Mouse (Mus musculus) urinary bladder, postnatal 10 days (tissue): Measurements from ENCODE around the gene Pfdn6.
"Not testable (repeated sequence)": the region's sequence is repeated elsewhere in the genome, so short reads cannot be mapped to it uniquely, and the experiment has no call there.

Source experiments
- DNase-seq: peaks from one replicate; pipeline ENCODE4 v3.0.0; 2022; ENCODE audit warnings: low spot score

The Pfdn6 gene

DNA sequence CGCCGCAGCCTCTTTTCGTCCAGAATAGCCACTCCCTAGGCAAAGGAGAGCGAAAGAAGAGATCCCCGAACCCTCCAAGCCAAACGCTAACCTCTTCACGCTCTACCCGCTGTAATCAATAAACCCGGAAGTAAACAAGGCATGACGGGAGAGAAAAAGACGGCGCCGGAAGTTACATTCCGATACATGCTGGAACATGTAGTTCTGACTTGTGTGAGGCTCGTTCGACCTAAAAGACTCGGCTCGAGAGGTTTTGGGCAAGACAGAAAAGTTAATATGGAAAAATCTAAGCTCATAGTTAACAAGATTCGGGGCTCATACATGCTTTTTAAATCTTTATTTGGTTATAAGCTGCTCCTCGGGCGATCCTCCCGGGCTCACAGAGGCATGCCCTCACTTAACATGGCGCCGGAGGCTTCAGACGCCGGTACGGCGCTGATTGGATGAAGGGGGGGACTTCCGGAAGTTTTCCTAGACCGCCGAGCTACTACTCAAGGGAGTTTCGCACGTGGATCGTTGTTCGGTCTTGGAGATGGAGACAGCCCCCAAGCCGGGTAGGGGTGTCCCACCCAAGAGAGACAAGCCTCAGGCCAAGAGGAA is at the start of gene Pfdn6, which contains the start of gene Wdr46:
Gene Pfdn6, minus strand, starts transcription at position 138 of the 600 bp plus-strand sequence.
Gene Wdr46, plus strand, starts transcription at position 455 of the 600 bp plus-strand sequence.
- DNase-seq, result no peak

GRCm38 (mm10) chr17:33982136-33982535 is 42.0 kb upstream of the Pfdn6 start:
- not testable (repeated sequence) for DNase-seq

DNA sequence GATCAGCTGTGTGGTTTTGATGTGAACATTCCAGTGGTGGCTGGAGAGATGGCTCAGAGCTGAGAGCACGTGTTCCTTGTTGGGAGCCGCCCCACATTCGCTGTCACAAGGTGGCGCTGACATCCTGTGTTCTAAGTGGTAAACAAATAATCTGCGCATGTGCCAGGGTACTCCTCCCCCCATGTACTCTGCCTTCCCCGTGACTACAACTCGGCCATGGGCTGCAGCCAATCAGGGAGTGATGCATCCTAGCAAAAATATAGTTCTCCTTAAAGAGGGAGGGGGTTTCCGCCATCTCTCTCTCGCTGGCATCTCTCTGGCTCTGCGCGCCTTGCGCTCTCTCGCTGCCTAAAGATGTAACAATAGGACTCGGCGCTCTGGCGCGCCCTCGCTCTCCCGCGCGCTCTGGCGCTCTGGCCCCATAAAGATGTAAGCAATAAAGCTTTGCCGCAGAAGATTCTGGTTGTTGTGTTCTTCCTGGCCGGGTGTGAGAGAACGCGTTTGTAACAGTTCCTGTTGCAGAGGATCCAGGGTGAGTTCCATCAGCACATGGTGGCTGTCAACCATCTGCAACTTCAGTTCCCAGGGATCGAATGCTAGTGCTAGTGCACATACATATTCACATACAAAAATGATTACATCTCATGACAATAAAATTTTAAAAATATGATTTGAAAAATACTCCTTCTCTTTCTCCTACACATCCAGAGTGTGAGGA is 41.2 kb upstream of the Pfdn6 start:
- DNase-seq, result peak; percentile 47

DNA sequence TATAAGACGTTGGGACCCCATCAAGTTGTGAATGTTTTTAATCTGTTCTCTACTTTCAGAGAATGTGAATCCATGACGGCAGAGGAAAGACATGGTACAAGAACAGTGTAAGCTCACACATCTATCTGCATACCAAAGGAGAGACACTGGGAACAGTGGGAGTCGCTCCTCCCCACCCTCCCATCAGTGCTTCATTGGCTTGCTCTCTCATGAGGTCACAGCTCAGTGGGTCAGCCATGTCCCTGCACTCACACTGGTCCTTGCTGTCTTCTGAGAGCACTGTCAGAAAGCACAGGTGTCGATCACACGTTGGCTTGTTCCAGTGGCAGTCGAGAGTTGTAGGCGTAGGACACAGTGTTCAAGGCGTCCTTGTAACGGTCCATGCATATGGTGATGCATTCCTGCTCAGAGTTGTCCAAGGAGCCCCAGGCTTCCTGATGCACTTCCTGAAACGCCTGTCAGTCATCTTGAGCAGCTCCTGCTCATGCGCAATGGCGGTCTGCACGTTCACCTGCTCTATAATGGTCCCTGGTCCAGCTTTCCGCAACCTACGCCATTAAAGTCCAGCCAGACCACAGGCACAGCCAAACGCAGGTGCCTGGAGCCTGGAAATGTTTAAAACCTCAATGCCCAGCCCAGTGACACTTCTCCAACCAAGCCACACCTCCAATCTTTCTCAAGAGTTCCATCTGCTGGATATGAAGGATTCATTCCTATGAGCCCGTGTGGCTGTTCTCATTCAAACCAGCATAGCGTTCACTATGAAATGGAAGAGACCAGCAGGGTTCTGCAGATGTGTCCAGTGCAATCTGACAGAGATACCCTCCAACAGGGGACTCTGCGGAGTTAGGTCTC is 40.3 kb upstream of the Pfdn6 start:
- DNase-seq, result no peak

DNA sequence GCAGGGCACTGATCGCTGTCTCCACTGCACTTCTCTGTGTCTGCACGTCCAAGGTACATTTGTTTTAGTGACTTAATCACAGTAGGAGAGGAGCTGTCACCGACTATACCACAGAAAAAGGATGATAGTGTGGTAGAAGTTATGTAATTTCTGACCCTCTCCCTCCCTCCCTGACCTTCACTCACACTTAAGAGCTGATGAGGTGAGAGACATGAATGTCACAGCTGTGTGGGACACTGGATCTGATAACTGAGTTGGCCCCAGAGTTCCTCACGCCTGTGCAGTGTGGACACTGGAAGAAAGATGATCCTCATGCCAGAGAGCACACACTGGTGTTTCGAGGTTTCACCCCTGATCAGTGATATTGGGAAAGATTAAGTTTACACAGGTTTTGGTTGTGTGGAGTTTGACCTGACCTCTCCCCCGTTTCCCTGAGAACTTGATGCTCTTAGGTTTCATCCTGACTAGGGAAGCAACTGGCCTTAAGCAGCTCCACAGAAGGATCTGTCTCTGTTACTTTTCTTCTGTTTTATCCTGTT is 39.4 kb upstream of the Pfdn6 start:
- no peak for DNase-seq

- no peak for DNase-seq
Observed at GRCm38 (mm10) chr17:33978631-33979031, 38.5 kb upstream of the Pfdn6 start.

DNA sequence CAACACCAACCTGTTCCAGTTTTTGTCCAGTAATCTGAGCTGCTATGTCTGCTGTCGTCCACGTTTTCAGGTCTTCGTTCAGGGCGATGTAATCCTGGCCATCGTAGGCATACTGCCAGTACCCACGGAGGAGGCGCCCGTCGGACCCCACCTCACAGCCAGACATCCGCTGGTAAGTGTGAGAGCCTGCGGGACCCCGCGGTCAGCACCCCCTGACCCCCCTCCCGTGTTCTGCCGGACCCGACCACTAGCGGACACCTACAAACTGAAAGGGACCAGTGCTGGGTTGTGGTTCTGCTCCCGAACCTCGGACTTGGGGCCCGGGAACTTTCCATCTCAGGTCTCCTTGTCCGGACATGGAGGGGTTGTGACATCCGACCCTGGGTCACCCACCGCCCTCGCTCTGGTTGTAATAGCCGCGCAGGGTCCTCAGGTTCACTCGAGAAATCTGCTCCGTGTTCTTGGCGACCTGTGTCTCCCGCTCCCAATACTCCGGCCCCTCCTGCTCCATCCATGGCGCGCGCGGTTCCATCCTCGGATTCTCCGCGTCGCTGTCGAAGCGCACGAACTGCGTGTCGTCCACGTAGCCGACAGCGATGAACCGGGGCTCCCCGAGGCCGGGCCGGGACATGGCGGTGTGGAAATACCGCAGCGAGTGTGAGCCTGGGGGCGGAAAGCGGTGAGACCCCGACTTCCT is 37.9 kb upstream of the Pfdn6 start:
- no peak for DNase-seq

GRCm38 (mm10) chr17:33973572-33973971 is 33.4 kb upstream of the Pfdn6 start:
- DNase-seq, result no peak

DNA sequence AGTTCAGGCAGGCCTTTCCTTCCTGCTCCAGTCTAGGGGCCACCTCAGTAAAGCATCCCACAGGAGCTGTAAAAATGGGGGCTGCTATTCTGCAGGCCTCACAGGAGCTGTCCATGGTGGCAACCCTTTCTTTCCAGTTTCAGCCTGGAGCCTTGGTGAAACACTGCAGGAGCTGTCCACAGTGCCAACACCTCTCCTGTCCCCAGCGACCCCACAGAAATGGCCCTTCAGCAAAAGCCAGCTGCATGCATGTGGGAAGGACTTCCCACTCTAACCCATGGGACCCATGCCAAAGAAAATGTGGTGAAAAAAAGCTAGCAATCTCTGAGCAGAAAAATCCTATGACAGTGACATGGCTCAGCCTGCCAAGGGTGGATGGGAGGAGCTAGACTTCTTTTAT is 32.5 kb upstream of the Pfdn6 start:
- no peak for DNase-seq

GRCm38 (mm10) chr17:33969394-33969793 is 29.3 kb upstream of the Pfdn6 start:
- no peak for DNase-seq

DNA sequence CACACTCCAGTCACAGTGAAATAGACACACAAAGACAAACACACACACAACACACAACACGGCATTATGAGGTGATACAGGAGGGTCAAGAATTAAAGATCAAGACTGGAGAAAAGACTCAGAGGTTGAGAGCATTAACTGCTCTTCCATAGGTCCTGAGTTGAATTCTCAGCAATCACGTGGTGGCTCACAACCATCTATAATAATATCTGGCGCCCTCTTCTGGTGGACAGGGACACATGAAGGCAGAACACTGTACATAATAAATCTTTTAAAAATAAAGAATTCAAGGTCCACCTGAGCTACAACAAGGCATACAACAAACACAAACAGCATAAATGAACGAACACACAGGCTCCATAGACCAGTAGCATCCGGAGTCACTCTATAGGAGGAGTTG is 28.8 kb upstream of the Pfdn6 start:
- no peak for DNase-seq

DNA sequence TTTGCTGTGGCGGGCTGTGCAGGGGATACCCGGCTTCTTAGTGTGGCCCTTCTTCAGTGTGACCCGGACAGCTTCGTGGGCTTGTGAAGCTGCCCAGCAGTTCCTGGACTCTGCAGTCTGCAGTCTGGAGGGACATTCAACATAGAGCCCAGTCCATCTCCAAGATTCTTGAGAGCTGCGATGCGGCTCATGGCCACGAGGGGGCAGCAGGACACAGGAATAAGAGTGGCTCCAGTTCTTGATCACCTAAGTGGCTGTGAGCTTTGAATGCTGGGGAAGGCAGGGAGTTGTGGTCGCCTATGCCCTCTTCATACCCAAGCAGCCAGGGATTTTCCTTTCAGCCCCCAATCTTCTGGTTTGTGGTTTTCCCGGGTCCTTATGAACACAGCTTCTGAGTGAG is 28.3 kb upstream of the Pfdn6 start:
- no peak for DNase-seq

DNA sequence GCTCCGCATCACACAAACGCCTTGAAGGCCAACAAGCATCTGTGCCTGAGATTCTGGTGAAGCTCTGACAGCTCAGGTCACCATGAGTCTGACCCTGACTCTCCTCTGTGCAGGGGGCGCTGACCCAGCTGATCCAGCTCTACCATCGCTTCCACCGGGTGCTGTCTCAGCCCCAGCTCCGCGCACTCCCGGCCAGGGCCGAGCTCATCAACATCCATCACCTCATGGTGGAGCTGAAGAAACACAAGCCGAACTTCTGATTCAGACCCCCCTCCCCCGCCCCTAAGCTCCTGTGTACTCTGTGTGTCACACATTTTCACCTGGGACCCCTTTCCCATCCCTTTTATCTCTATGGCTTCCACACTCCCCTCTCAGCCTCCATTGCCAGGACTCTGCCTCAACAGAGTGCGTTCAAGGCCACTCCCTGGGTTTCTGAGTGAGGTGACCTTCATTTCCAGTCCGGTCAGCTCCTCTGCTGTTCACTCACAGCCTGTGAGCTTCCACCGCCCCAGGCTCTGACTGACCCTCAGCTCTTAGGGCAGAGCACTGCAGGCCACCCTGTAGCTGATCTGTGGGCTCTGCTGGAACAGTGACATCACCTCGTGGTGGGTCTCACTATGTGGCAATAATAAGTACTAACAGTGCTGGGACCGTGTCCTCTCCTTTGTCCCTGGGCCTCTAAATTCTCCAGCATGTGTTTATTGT is 25.9 kb upstream of the Pfdn6 start:
- DNase-seq, result no peak

DNA sequence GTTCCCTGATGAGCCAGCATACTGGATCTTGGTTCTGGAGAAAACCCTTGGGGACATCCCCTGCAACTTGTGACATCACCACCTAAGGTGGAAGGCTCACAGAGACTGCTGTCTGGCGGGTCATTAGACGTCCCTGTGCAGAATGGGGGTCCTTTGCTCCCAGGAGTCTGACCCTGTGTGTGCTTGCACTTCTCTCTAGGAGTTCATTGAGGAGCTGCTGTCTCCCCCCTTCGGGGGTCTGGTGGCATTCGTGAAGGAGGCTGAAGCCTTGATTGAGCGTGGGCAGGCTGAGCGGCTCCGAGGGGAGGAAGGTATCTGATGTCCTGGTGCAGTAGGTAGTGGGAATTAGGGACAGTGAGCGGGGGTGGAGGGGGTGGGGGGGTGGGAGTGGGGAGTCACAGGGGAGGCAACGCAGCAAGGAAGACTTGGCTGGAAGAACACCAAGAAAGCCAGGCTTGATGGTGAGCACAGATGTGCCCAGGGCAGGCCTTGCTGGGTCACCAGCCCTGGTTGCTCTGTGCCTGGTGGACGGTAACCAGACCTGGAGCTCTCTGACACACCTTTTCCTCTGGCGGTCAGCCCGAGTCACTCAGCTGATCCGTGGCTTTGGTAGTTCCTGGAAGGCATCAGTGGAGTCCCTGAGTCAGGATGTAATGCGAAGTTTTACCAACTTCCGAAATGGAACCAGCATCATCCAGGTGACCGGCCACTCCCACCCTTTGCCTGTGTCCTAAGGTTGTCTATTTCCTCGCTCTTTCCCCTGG is 25.1 kb upstream of the Pfdn6 start:
- DNase-seq, result no peak

DNA sequence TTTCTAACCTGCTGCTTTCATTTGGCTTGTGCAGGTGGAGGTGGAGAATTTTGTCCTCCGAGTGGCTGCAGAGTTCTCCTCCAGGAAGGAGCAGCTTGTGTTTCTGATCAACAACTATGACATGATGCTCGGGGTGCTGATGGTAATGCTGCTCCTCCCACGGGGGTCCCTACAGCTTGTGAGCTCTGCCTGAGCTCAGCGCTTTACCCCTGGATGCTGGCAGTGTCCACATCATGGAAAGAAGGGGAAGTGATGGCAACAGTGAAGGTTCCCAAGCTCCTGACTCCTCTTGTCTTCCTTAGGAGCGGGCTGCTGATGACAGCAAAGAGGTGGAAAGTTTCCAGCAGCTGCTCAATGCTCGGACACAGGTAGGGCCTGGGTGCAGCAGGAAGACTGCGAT is 22.7 kb upstream of the Pfdn6 start:
- DNase-seq, result no peak

DNA sequence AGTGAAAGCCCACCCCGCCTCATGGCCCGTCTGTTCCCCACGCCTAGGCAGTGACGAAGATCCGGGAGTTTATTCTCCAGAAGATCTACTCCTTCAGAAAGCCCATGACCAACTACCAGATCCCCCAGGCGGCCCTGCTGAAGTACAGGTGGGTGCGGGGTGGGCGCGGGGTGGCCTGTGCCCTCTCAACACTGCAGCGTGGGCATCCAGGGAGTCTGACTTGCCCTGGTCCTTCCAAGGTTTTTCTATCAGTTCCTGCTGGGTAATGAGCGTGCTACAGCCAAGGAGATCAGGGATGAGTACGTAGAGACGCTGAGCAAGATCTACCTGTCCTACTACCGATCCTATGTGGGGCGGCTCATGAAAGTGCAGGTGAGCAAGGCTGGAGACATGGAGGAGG is 19.8 kb upstream of the Pfdn6 start:
- DNase-seq, result no peak

GRCm38 (mm10) chr17:33959135-33959534 is 19.0 kb upstream of the Pfdn6 start:
- DNase-seq, result no peak

DNA sequence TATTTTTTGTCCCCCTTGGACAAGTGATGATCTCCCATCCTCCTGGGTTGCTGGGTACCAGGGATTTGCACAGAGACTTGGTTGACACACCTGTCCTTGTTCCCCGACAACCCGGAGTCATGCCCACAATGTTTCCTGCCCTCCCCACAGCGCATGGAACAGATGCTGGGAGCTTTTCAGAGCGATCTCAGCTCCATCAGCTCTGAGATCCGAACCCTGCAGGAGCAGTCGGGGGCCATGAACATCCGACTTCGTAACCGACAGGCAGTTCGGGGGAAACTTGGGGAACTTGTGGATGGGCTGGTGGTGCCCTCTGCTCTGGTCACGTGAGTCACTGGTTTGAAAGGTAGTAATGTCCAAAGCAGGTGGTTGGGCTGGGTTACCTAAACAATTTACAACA is 18.3 kb upstream of the Pfdn6 start:
- no peak for DNase-seq

DNA sequence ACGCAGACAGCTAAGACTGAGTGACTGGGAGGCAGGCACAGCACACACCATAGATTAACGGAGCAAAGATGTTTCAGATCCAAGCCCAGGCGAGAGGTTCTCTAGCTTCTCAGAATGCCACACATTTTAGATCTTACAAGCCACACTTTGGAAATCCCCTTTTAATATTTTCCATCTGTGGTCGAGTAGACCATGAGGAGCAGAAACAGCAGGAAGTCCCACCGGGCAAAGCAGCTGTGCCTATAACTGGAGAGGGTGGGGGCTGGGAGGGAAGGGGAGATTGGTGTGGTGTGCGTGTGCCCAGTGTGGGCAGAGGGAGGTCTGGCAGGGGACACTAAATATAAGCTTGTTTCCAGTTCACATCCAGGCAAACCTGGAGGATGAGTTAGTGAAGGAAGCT is 17.4 kb upstream of the Pfdn6 start:
- no peak for DNase-seq

- no peak for DNase-seq
Observed at GRCm38 (mm10) chr17:33956336-33956735, 16.2 kb upstream of the Pfdn6 start.
